Mouse (Mus musculus): ENCODE data around the gene Nacc2. TPM values are rescaled to one million over a fixed set of nuclear protein-coding genes. Genes with fewer than 3 reads are reported as not detected.

The Nacc2 gene
- polyA plus RNA-seq, 1 experiment from 2014 or later, result 13.3 TPM

- WGBS, result 4% methylated on average over 4 of the region's 4 CpGs
These were observed 30.9 kb upstream of the Nacc2 start for GRCm38 (mm10) chr2:26153909-26154340.

GRCm38 (mm10) chr2:26153295-26153694 lies 30.3 kb upstream of the Nacc2 start:
- H3K4me3 ChIP-seq (replicated peaks; ENCODE audit: low read length), result no peak overlapping the region
- ATAC-seq, result no peak
- no peaks in the 10 kb centered on the region for H3K27me3 ChIP-seq (replicated peaks; ENCODE audit: control insufficient read depth, insufficient read depth, low read length)
- peaks cover 20% of the 10 kb centered on the region for H3K4me1 ChIP-seq (replicated peaks; ENCODE audit: control insufficient read depth, insufficient read depth, low read length)
- H3K9ac ChIP-seq (replicated peaks; ENCODE audit: low read depth, low read length), result no peak overlapping the region
- no peaks in the 10 kb centered on the region for H3K36me3 ChIP-seq (ENCODE audit: control insufficient read depth, insufficient read depth)
- no peak overlapping the region for H3K4me2 ChIP-seq (ENCODE audit: low read length)
- H3K9me3 ChIP-seq (ENCODE audit: control insufficient read depth, low read length), result no peaks in the 10 kb centered on the region
- 23% methylated on average over 4 of the region's 4 CpGs for WGBS
- H3K27ac ChIP-seq (ENCODE audit: low read length), result no peak overlapping the region

More at GRCm38 (mm10) chr2:26153909-26154340, 30.9 kb upstream of the Nacc2 start:
- no peak overlapping the region for H3K9ac ChIP-seq (replicated peaks; ENCODE audit: low read depth, low read length)
- H3K27ac ChIP-seq (ENCODE audit: low read length), result no peak overlapping the region
- no peak overlapping the region for H3K4me2 ChIP-seq (ENCODE audit: low read length)
- no peaks in the 10 kb centered on the region for H3K27me3 ChIP-seq (replicated peaks; ENCODE audit: control insufficient read depth, insufficient read depth, low read length)
- H3K4me1 ChIP-seq (replicated peaks; ENCODE audit: control insufficient read depth, insufficient read depth, low read length), result peaks cover 20% of the 10 kb centered on the region
- no peaks in the 10 kb centered on the region for H3K36me3 ChIP-seq (ENCODE audit: control insufficient read depth, insufficient read depth)
- H3K4me3 ChIP-seq (replicated peaks; ENCODE audit: low read length), result no peak overlapping the region
- no peaks in the 10 kb centered on the region for H3K9me3 ChIP-seq (ENCODE audit: control insufficient read depth, low read length)
- peak; percentile 81 for ATAC-seq

- no peak overlapping the region for H3K27ac ChIP-seq (ENCODE audit: low read length)
- no peaks in the 10 kb centered on the region for H3K36me3 ChIP-seq (ENCODE audit: control insufficient read depth, insufficient read depth)
- no peaks in the 10 kb centered on the region for H3K27me3 ChIP-seq (replicated peaks; ENCODE audit: control insufficient read depth, insufficient read depth, low read length)
- no peak overlapping the region for H3K4me3 ChIP-seq (replicated peaks; ENCODE audit: low read length)
- H3K9ac ChIP-seq (replicated peaks; ENCODE audit: low read depth, low read length), result no peak overlapping the region
- H3K4me1 ChIP-seq (replicated peaks; ENCODE audit: control insufficient read depth, insufficient read depth, low read length), result no peaks in the 10 kb centered on the region
- WGBS, result 73% methylated on average over 7 of the region's 7 CpGs
- ATAC-seq, result no peak
- H3K9me3 ChIP-seq (ENCODE audit: control insufficient read depth, low read length), result no peaks in the 10 kb centered on the region
- no peak overlapping the region for H3K4me2 ChIP-seq (ENCODE audit: low read length)
These were observed 24.8 kb upstream of the Nacc2 start for GRCm38 (mm10) chr2:26147706-26148370.

GRCm38 (mm10) chr2:26146337-26147042 lies 23.5 kb upstream of the Nacc2 start:
- H3K4me2 ChIP-seq (ENCODE audit: low read length), result no peak overlapping the region
- no peak for ATAC-seq
- no peak overlapping the region for H3K27ac ChIP-seq (ENCODE audit: low read length)

GRCm38 (mm10) chr2:26145113-26145512 lies 22.1 kb upstream of the Nacc2 start:
- Histone ChIP-seq H3K27me3 (replicated peaks; ENCODE audit: control insufficient read depth, insufficient read depth, low read length) (no peaks in the 10 kb centered on the region), H3K9me3 (ENCODE audit: control insufficient read depth, low read length) (no peaks in the 10 kb centered on the region), H3K27ac (ENCODE audit: low read length) (no peak overlapping the region), H3K9ac (replicated peaks; ENCODE audit: low read depth, low read length) (no peak overlapping the region), H3K36me3 (ENCODE audit: control insufficient read depth, insufficient read depth) (no peaks in the 10 kb centered on the region), H3K4me3 (replicated peaks; ENCODE audit: low read length) (no peak overlapping the region), H3K4me1 (replicated peaks; ENCODE audit: control insufficient read depth, insufficient read depth, low read length) (peaks cover 5% of the 10 kb centered on the region), H3K4me2 (ENCODE audit: low read length) (no peak overlapping the region)
- no peak for ATAC-seq
- 78% methylated on average over 4 of the region's 4 CpGs for WGBS

More at GRCm38 (mm10) chr2:26146337-26147042, 23.5 kb upstream of the Nacc2 start:
- Histone ChIP-seq H3K9ac (replicated peaks; ENCODE audit: low read depth, low read length) (no peak overlapping the region), H3K4me1 (replicated peaks; ENCODE audit: control insufficient read depth, insufficient read depth, low read length) (no peaks in the 10 kb centered on the region), H3K36me3 (ENCODE audit: control insufficient read depth, insufficient read depth) (no peaks in the 10 kb centered on the region), H3K9me3 (ENCODE audit: control insufficient read depth, low read length) (no peaks in the 10 kb centered on the region), H3K27me3 (replicated peaks; ENCODE audit: control insufficient read depth, insufficient read depth, low read length) (no peaks in the 10 kb centered on the region), H3K4me3 (replicated peaks; ENCODE audit: low read length) (no peak overlapping the region)
- 49% methylated on average over 7 of the region's 7 CpGs for WGBS

- Histone ChIP-seq H3K4me2 (ENCODE audit: low read length) (no peak overlapping the region), H3K9ac (replicated peaks; ENCODE audit: low read depth, low read length) (no peak overlapping the region), H3K36me3 (ENCODE audit: control insufficient read depth, insufficient read depth) (no peaks in the 10 kb centered on the region), H3K4me1 (replicated peaks; ENCODE audit: control insufficient read depth, insufficient read depth, low read length) (peaks cover 8% of the 10 kb centered on the region), H3K4me3 (replicated peaks; ENCODE audit: low read length) (no peak overlapping the region), H3K27ac (ENCODE audit: low read length) (no peak overlapping the region), H3K9me3 (ENCODE audit: control insufficient read depth, low read length) (no peaks in the 10 kb centered on the region), H3K27me3 (replicated peaks; ENCODE audit: control insufficient read depth, insufficient read depth, low read length) (no peaks in the 10 kb centered on the region)
- ATAC-seq, result no peak
- 81% methylated on average over 4 of the region's 4 CpGs for WGBS
These were observed 21.3 kb upstream of the Nacc2 start for GRCm38 (mm10) chr2:26144331-26144730.

- H3K27me3 ChIP-seq (replicated peaks; ENCODE audit: control insufficient read depth, insufficient read depth, low read length), result no peaks in the 10 kb centered on the region
- no peak overlapping the region for H3K4me2 ChIP-seq (ENCODE audit: low read length)
- no peaks in the 10 kb centered on the region for H3K9me3 ChIP-seq (ENCODE audit: control insufficient read depth, low read length)
- H3K27ac ChIP-seq (ENCODE audit: low read length), result no peak overlapping the region
- no peak overlapping the region for H3K4me3 ChIP-seq (replicated peaks; ENCODE audit: low read length)
- no peak for ATAC-seq
- no peak overlapping the region for H3K9ac ChIP-seq (replicated peaks; ENCODE audit: low read depth, low read length)
- WGBS, result 77% methylated on average over 2 of the region's 2 CpGs
- H3K36me3 ChIP-seq (ENCODE audit: control insufficient read depth, insufficient read depth), result no peaks in the 10 kb centered on the region
- H3K4me1 ChIP-seq (replicated peaks; ENCODE audit: control insufficient read depth, insufficient read depth, low read length), result peaks cover 16% of the 10 kb centered on the region
These were observed 20.5 kb upstream of the Nacc2 start for GRCm38 (mm10) chr2:26143556-26143955.

GRCm38 (mm10) chr2:26142986-26143385 lies 20.0 kb upstream of the Nacc2 start:
- no peak overlapping the region for H3K27ac ChIP-seq (ENCODE audit: low read length)
- ATAC-seq, result no peak
- peaks cover 18% of the 10 kb centered on the region for H3K4me1 ChIP-seq (replicated peaks; ENCODE audit: control insufficient read depth, insufficient read depth, low read length)
- 87% methylated on average over 3 of the region's 3 CpGs for WGBS
- no peak overlapping the region for H3K9ac ChIP-seq (replicated peaks; ENCODE audit: low read depth, low read length)
- H3K9me3 ChIP-seq (ENCODE audit: control insufficient read depth, low read length), result no peaks in the 10 kb centered on the region
- no peak overlapping the region for H3K4me3 ChIP-seq (replicated peaks; ENCODE audit: low read length)
- no peaks in the 10 kb centered on the region for H3K27me3 ChIP-seq (replicated peaks; ENCODE audit: control insufficient read depth, insufficient read depth, low read length)
- H3K4me2 ChIP-seq (ENCODE audit: low read length), result no peak overlapping the region
- H3K36me3 ChIP-seq (ENCODE audit: control insufficient read depth, insufficient read depth), result no peaks in the 10 kb centered on the region

GRCm38 (mm10) chr2:26141893-26142635 lies 19.0 kb upstream of the Nacc2 start:
- no peak overlapping the region for H3K4me2 ChIP-seq (ENCODE audit: low read length)
- ATAC-seq, result no peak
- no peak overlapping the region for H3K27ac ChIP-seq (ENCODE audit: low read length)

More at GRCm38 (mm10) chr2:26141893-26142635, 19.0 kb upstream of the Nacc2 start:
- Histone ChIP-seq H3K36me3 (ENCODE audit: control insufficient read depth, insufficient read depth) (no peaks in the 10 kb centered on the region; the same call in 1 of the 2 replicates), H3K9me3 (ENCODE audit: control insufficient read depth, low read length) (no peaks in the 10 kb centered on the region), H3K4me1 (replicated peaks; ENCODE audit: control insufficient read depth, insufficient read depth, low read length) (peaks cover 18% of the 10 kb centered on the region), H3K27me3 (replicated peaks; ENCODE audit: control insufficient read depth, insufficient read depth, low read length) (no peaks in the 10 kb centered on the region), H3K4me3 (replicated peaks; ENCODE audit: low read length) (no peak overlapping the region), H3K9ac (replicated peaks; ENCODE audit: low read depth, low read length) (no peak overlapping the region)
- 69% methylated on average over 12 of the region's 12 CpGs for WGBS

All from forebrain, embryonic 16.5 days (tissue).